8 mouse cellular contexts compared by ENCODE assay signal in genomic region chr7:30170283-30170951, GRCm38 (mm10). TPM values are rescaled to one million over a fixed set of nuclear protein-coding genes. Genes with fewer than 3 reads are reported as not detected.
DNase-seq lines count a peak whose midpoint lies in the region; ATAC-seq and TF ChIP-seq lines count a peak whose summit lies in the region.

No protein-coding gene starts in this region.

- H3K27me3 ChIP-seq in heart, embryonic 13.5 days (replicated peaks), result no peaks in the 10 kb centered on the region
- H3K27me3 ChIP-seq in MEL (ENCODE audit: control insufficient read depth in 1 of 2, insufficient read depth in 2 of 2, low read length in 2 of 2), result no peaks in the 10 kb centered on the region
- no peaks in the 10 kb centered on the region for H3K27me3 ChIP-seq in hindbrain, embryonic 10.5 days (ENCODE audit: insufficient read depth, poor library complexity, severe bottlenecking)
- H3K27me3 ChIP-seq in midbrain, embryonic 11.5 days (ENCODE audit: control insufficient read depth, insufficient read depth, low read length), result no peaks in the 10 kb centered on the region

- TF ChIP-seq EP300 in MEL (IDR thresholded peaks at IDR 0.05; ENCODE audit: low read depth in 1 of 2, low read length in 2 of 2), result no peak

- peak overlapping the region; percentile 76 for H3K4me2 ChIP-seq in heart, embryonic 13.5 days
- peak overlapping the region; percentile 62 for H3K4me2 ChIP-seq in midbrain, embryonic 11.5 days

- TF ChIP-seq POLR2A in MEL (IDR thresholded peaks at IDR 0.05; ENCODE audit: control insufficient read depth in 1 of 2, insufficient read depth in 1 of 2, low read depth in 1 of 2, low read length in 2 of 2, poor library complexity in 1 of 2), result 0 out of 4 replicates have a peak, but pooled peaks of 1 of the 2 experiments have one; percentile 28

- H3K36me3 ChIP-seq in heart, embryonic 13.5 days, result peaks cover 30% of the 10 kb centered on the region
- peaks cover 3 to 4% of the 10 kb centered on the region in 2 experiments for H3K36me3 ChIP-seq in MEL (ENCODE audit: control insufficient read depth in 1 of 2, insufficient read depth in 2 of 2, low read length in 2 of 2)
- peaks cover 42% of the 10 kb centered on the region for H3K36me3 ChIP-seq in hindbrain, embryonic 10.5 days
- peaks cover 14% of the 10 kb centered on the region for H3K36me3 ChIP-seq in midbrain, embryonic 11.5 days (ENCODE audit: control insufficient read depth, insufficient read depth, low read length)

- TF ChIP-seq RAD21 in MEL (IDR thresholded peaks at IDR 0.05; ENCODE audit: low read depth, low read length), result no peak

- no peak for DNase-seq in heart, postnatal 4 days
- DNase-seq in MEL (ENCODE audit: low read depth, low spot score), result no peak
- no peak for DNase-seq in hindbrain, embryonic 10.5 days (ENCODE audit: low spot score)
- peak; percentile 76 for DNase-seq in midbrain, embryonic 11.5 days (ENCODE audit: low spot score, missing footprints)
- DNase-seq in adrenal gland, adult (ENCODE audit: inconsistent age in 2 of 2, low spot score in 1 of 2), result no peak
- no peak for DNase-seq in adrenal gland, postnatal 36 days
- no peak for DNase-seq in urinary bladder, postnatal 4 days (ENCODE audit: low spot score in 2 of 2)

- ATAC-seq in heart, embryonic 13.5 days (ENCODE audit: extremely low read depth, insufficient number of reproducible peaks, low FRiP score, low TSS enrichment), result 0 out of 2 replicates have a peak, but pooled peaks have one; percentile 3
- no peak; the same call in 1 of the 2 replicates for ATAC-seq in midbrain, embryonic 11.5 days (ENCODE audit: low FRiP score)

- no peak for TF ChIP-seq CTCF in MEL (IDR thresholded peaks at IDR 0.05 in 2 of 3, conservative IDR thresholded peaks at IDR 0.05 in 1 of 3; ENCODE audit: control insufficient read depth in 1 of 3, insufficient read depth in 1 of 3, low read depth in 2 of 3, low read length in 3 of 3, poor library complexity in 1 of 3, severe bottlenecking in 1 of 3)

- peak overlapping the region; percentile 69 for H3K4me3 ChIP-seq in heart, embryonic 13.5 days
- H3K4me3 ChIP-seq in MEL (ENCODE audit: control insufficient read depth in 1 of 2, insufficient read depth in 1 of 2, low read depth in 2 of 2, low read length in 2 of 2), result peak overlapping the region; percentile 62 to 95
- H3K4me3 ChIP-seq in hindbrain, embryonic 10.5 days, result peak overlapping the region; percentile 69
- H3K4me3 ChIP-seq in midbrain, embryonic 11.5 days (ENCODE audit: low read depth, low read length), result peak overlapping the region; percentile 72

- H3K79me2 ChIP-seq in MEL (ENCODE audit: control insufficient read depth, insufficient read depth, low read length, poor library complexity), result peaks cover 40% of the 10 kb centered on the region

- H3K9ac ChIP-seq in heart, embryonic 13.5 days, result peak overlapping the region; percentile 92
- H3K9ac ChIP-seq in MEL (ENCODE audit: control insufficient read depth, low read depth, low read length, poor library complexity, severe bottlenecking), result peak overlapping the region; percentile 83
- H3K9ac ChIP-seq in midbrain, embryonic 11.5 days (ENCODE audit: low read length), result peak overlapping the region; percentile 94

- H3K4me1 ChIP-seq in heart, embryonic 13.5 days, result peaks cover 28% of the 10 kb centered on the region
- H3K4me1 ChIP-seq in MEL (ENCODE audit: control insufficient read depth in 1 of 2, insufficient read depth in 2 of 2, low read length in 2 of 2), result peaks cover 0 to 5% of the 10 kb centered on the region in 2 experiments; a peak in 2 of 4 replicates
- peaks cover 8% of the 10 kb centered on the region for H3K4me1 ChIP-seq in hindbrain, embryonic 10.5 days (replicated peaks)
- H3K4me1 ChIP-seq in midbrain, embryonic 11.5 days (ENCODE audit: control insufficient read depth, insufficient read depth, low read length), result peaks cover 5% of the 10 kb centered on the region

- peak overlapping the region; percentile 20; the same call in 1 of the 2 replicates for H3K27ac ChIP-seq in heart, embryonic 13.5 days (replicated peaks)
- no peak overlapping the region for H3K27ac ChIP-seq in MEL (ENCODE audit: control insufficient read depth, low read depth, low read length)
- H3K27ac ChIP-seq in hindbrain, embryonic 10.5 days, result peak overlapping the region; percentile 97
- no peak overlapping the region; the same call in 1 of the 2 replicates for H3K27ac ChIP-seq in midbrain, embryonic 11.5 days (ENCODE audit: low read depth, low read length)

- peaks cover 4% of the 10 kb centered on the region; the same call in 1 of the 2 replicates for H3K9me3 ChIP-seq in heart, embryonic 13.5 days
- no peaks in the 10 kb centered on the region for H3K9me3 ChIP-seq in MEL (replicated peaks; ENCODE audit: insufficient read depth, low read length)
- H3K9me3 ChIP-seq in hindbrain, embryonic 10.5 days, result peaks cover 28% of the 10 kb centered on the region
- H3K9me3 ChIP-seq in midbrain, embryonic 11.5 days (ENCODE audit: control insufficient read depth, low read length), result peaks cover 20% of the 10 kb centered on the region

- 16% methylated on average over 11 of the region's 11 CpGs for WGBS in heart, embryonic 13.5 days
- 29% methylated on average over 11 of the region's 11 CpGs for WGBS in hindbrain, embryonic 10.5 days
- WGBS in midbrain, embryonic 11.5 days, result 26% methylated on average over 11 of the region's 11 CpGs

TF ChIP-seq in MEL, 35 proteins besides CTCF, POLR2A, EP300 and RAD21:
- TF ChIP-seq SIN3A (IDR thresholded peaks at IDR 0.05; ENCODE audit: low read length), result no peak
- TF ChIP-seq RCOR1 (IDR thresholded peaks at IDR 0.05; ENCODE audit: low read depth, low read length), result no peak
- no peak for TF ChIP-seq BHLHE40 (IDR thresholded peaks at IDR 0.05; ENCODE audit: borderline replicate concordance, low read depth, low read length)
- no peak for TF ChIP-seq E2F4 (IDR thresholded peaks at IDR 0.05; ENCODE audit: borderline replicate concordance, low read depth, low read length)
- TF ChIP-seq MAFK (IDR thresholded peaks at IDR 0.05; ENCODE audit: borderline replicate concordance, low read depth, low read length), result no peak
- no peak for TF ChIP-seq GATA1 (IDR thresholded peaks at IDR 0.05; ENCODE audit: low read depth, low read length)
- no peak for TF ChIP-seq ZNF384 (IDR thresholded peaks at IDR 0.05; ENCODE audit: low read depth, low read length)
- TF ChIP-seq HCFC1 (IDR thresholded peaks at IDR 0.05; ENCODE audit: low read depth, low read length), result no peak
- TF ChIP-seq ETS1 (IDR thresholded peaks at IDR 0.05; ENCODE audit: low read depth, low read length), result no peak
- no peak for TF ChIP-seq CHD1 (IDR thresholded peaks at IDR 0.05; ENCODE audit: low read depth, low read length)
- TF ChIP-seq MYB (IDR thresholded peaks at IDR 0.05; ENCODE audit: low read depth, low read length), result no peak
- TF ChIP-seq TBP (IDR thresholded peaks at IDR 0.05; ENCODE audit: low read depth, low read length), result no peak

RNA-seq across cellular contexts. Expression of gene Zfp146, which starts 0.9 kb away (rescaled TPM):
- polyA plus RNA-seq in heart, embryonic 13.5 days (2015; fragmentation: Nextera tagmentation; extraction: Ambion mirVana), result 8.6 and 9.5 TPM in 2 replicates
- total RNA-seq in heart, postnatal 4 days (2021), result 10 to 100 TPM; 45.3 to 46.6 TPM
- total RNA-seq in MEL (2012; rRNA removed), result 30.6 and 35.5 TPM in 2 replicates
- polyA plus RNA-seq in MEL (2012; ENCODE audit: insufficient read depth in 1 of 2, insufficient read length in 2 of 2, low read depth in 1 of 2, low replicate concordance in 2 of 2, missing spikeins in 1 of 2), result 10 to 100 TPM in 1 of 2 experiments, not detected in 1; 38.9 TPM
- polyA plus RNA-seq in hindbrain, embryonic 10.5 days (2016; fragmentation: Nextera tagmentation; extraction: Ambion mirVana), result 10.5 and 17.2 TPM in 2 replicates
- 16.6 and 18.1 TPM in 2 replicates for polyA plus RNA-seq in midbrain, embryonic 11.5 days (2014; fragmentation: Nextera tagmentation; extraction: Ambion mirVana)
- 10 to 100 TPM; 46.2 to 57.2 TPM for total RNA-seq in adrenal gland, postnatal 36 days (2021)

RNA-seq across cellular contexts. Expression of gene Cox7a1, which starts 13.5 kb away (rescaled TPM):
- polyA plus RNA-seq in heart, embryonic 13.5 days (2015; fragmentation: Nextera tagmentation; extraction: Ambion mirVana), result 330 and 354 TPM in 2 replicates
- total RNA-seq in heart, postnatal 4 days (2021), result 100 to 1,000 TPM; 693 to 795 TPM
- 8.9 and 9.9 TPM in 2 replicates for total RNA-seq in MEL (2012; rRNA removed)
- polyA plus RNA-seq in MEL (2012; ENCODE audit: insufficient read depth in 1 of 2, insufficient read length in 2 of 2, low read depth in 1 of 2, low replicate concordance in 2 of 2, missing spikeins in 1 of 2), result 10 to 100 TPM in 1 of 2 experiments, not detected in 1; 11.1 TPM
- polyA plus RNA-seq in hindbrain, embryonic 10.5 days (2016; fragmentation: Nextera tagmentation; extraction: Ambion mirVana), result 3.8 and 8.2 TPM in 2 replicates
- 3.5 and 4.1 TPM in 2 replicates for polyA plus RNA-seq in midbrain, embryonic 11.5 days (2014; fragmentation: Nextera tagmentation; extraction: Ambion mirVana)
- 100 to 1,000 TPM; 329 to 440 TPM for total RNA-seq in adrenal gland, postnatal 36 days (2021)

RNA-seq across cellular contexts. Expression of gene Capns1, which starts 28.2 kb away (rescaled TPM):
- polyA plus RNA-seq in heart, embryonic 13.5 days (2015; fragmentation: Nextera tagmentation; extraction: Ambion mirVana), result 76.8 and 81.8 TPM in 2 replicates
- total RNA-seq in heart, postnatal 4 days (2021), result 100 to 1,000 TPM; 251 to 261 TPM
- 31.7 and 38.3 TPM in 2 replicates for total RNA-seq in MEL (2012; rRNA removed)
- polyA plus RNA-seq in MEL (2012; ENCODE audit: insufficient read depth in 1 of 2, insufficient read length in 2 of 2, low read depth in 1 of 2, low replicate concordance in 2 of 2, missing spikeins in 1 of 2), result 100 to 1,000 TPM in 1 of 2 experiments, not detected in 1; 354 TPM
- 65.1 and 72.5 TPM in 2 replicates for polyA plus RNA-seq in hindbrain, embryonic 10.5 days (2016; fragmentation: Nextera tagmentation; extraction: Ambion mirVana)
- polyA plus RNA-seq in midbrain, embryonic 11.5 days (2014; fragmentation: Nextera tagmentation; extraction: Ambion mirVana), result 39.0 and 43.9 TPM in 2 replicates
- total RNA-seq in adrenal gland, postnatal 36 days (2021), result 100 to 1,000 TPM; 587 to 633 TPM

RNA-seq across cellular contexts. Expression of gene Zfp382, which starts 48.7 kb away (rescaled TPM):
- 9.6 and 10.0 TPM in 2 replicates for polyA plus RNA-seq in heart, embryonic 13.5 days (2015; fragmentation: Nextera tagmentation; extraction: Ambion mirVana)
- total RNA-seq in heart, postnatal 4 days (2021), result 10 to 100 TPM; 10.5 to 11.0 TPM
- total RNA-seq in MEL (2012; rRNA removed), result 3.9 and 8.2 TPM in 2 replicates
- polyA plus RNA-seq in MEL (2012; ENCODE audit: insufficient read depth in 1 of 2, insufficient read length in 2 of 2, low read depth in 1 of 2, low replicate concordance in 2 of 2, missing spikeins in 1 of 2), result 1 to 10 TPM in 1 of 2 experiments, not detected in 1; 7.1 TPM
- polyA plus RNA-seq in hindbrain, embryonic 10.5 days (2016; fragmentation: Nextera tagmentation; extraction: Ambion mirVana), result 9.8 and 11.2 TPM in 2 replicates
- 4.4 and 5.8 TPM in 2 replicates for polyA plus RNA-seq in midbrain, embryonic 11.5 days (2014; fragmentation: Nextera tagmentation; extraction: Ambion mirVana)
- 1 to 10 TPM; 4.2 to 5.5 TPM for total RNA-seq in adrenal gland, postnatal 36 days (2021)

Comparison
In these comparisons a context has a peak if more than half of its experiments do, and no peak if none do; other contexts are left out.
1. H3K27ac ChIP-seq: peak in heart, embryonic 13.5 days (single experiment) and hindbrain, embryonic 10.5 days (single experiment); none in MEL (single experiment) and midbrain, embryonic 11.5 days (single experiment).
2. RNA of gene Cox7a1, which starts 13.5 kb away (polyA plus RNA-seq): 330 to 354 TPM in heart, embryonic 13.5 days; 11.1 TPM in MEL, 3.5 to 4.1 TPM in midbrain, embryonic 11.5 days and 3.8 to 8.2 TPM in hindbrain, embryonic 10.5 days; every median in the first group is over 10 times any median in the second.
3. Peak in every context shown above with its lines, with median percentiles within 50 percentile points of each other: H3K4me3 ChIP-seq and H3K9ac ChIP-seq.